Mouse (Mus musculus) brain, embryonic 14.5 days (tissue): ENCODE results near the gene Ahsa1.

Experiments used
- CTCF ChIP-seq: fragments of 200-500 bp; IDR thresholded peaks from 2 replicates; pipeline ENCODE4 v1.5.1; 2012; ENCODE audit warnings: inconsistent platforms, mild to moderate bottlenecking, moderate library complexity, borderline replicate concordance; ENCODE audit not compliant: insufficient read depth, insufficient read length; ENCODE audit errors: extremely low read depth
- POLR2A ChIP-seq: fragments of 200-500 bp; IDR thresholded peaks from 2 replicates; pipeline ENCODE4 v1.6.1; 2012; ENCODE audit warnings: mild to moderate bottlenecking, inconsistent platforms, borderline replicate concordance; ENCODE audit not compliant: poor library complexity, insufficient read depth, insufficient read length, severe bottlenecking; ENCODE audit errors: extremely low read depth

DNA sequence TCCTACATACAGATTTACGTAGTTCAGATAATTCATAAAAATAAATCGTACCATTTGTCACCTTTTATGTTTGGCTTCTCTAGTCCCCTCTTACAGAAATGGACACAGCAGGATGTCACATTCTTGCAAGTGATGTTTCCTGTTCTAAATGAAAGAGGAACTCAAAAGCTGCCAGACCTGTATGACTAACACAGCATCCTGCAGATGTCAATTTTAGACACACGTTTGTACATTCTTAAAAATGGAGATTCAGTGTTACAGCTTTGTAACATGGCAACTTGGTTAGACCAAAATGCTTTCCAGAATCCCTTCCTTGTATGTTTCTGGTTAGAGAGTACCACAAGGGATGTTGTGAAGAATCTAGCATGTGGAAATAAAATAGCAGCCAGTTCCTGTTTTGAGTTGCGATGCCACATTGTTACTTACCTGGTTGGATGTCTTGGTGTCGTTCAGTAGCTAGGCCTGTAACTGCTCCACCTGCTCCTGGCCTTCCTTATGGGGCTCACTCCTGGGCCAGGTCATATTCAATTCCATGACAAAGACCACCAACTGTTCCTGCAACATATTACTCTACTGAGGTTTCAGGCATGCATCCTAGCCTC is 29.3 kb upstream of the Ahsa1 start:
- TF ChIP-seq CTCF = no peak
- no peak for TF ChIP-seq POLR2A
